Mouse (Mus musculus) intestine, embryonic 16.5 days (tissue): ENCODE results near the gene Pus7l. TPM values are rescaled to one million over a fixed set of nuclear protein-coding genes. Genes with fewer than 3 reads are reported as not detected.

ENCODE experiments used
- ATAC-seq: fragments of 200-750 bp; cut with Nextera tagmentation; 2 replicates; pipeline ENCODE4 v1.8.0; 2017; ENCODE audit warnings: moderate TSS enrichment, moderate library complexity
- H3K27ac ChIP-seq: fragments of 300-500 bp; sonication (generic); 2 replicates; pipeline ENCODE4 v1.5.1; 2014; ENCODE audit warnings: mild to moderate bottlenecking, low read length
- H3K27me3 ChIP-seq: fragments of 300-500 bp; sonication (generic); replicated peaks from 2 replicates; pipeline ENCODE4 v1.6.1; 2014; ENCODE audit warnings: low read length, control low read depth, mixed read lengths; ENCODE audit not compliant: control insufficient read depth, insufficient read depth
- H3K36me3 ChIP-seq: fragments of 300-500 bp; sonication (generic); 2 replicates; pipeline ENCODE4 v1.6.1; 2014; ENCODE audit warnings: low read length, control low read depth; ENCODE audit not compliant: control insufficient read depth, insufficient read depth
- H3K4me1 ChIP-seq: fragments of 300-500 bp; sonication (generic); 2 replicates; pipeline ENCODE4 v1.6.1; 2014; ENCODE audit warnings: low read length, control low read depth, mixed read lengths; ENCODE audit not compliant: control insufficient read depth, insufficient read depth
- H3K4me2 ChIP-seq: fragments of 300-500 bp; sonication (generic); 2 replicates; pipeline ENCODE4 v1.6.1; 2014; ENCODE audit warnings: low read depth, low read length, control low read depth
- H3K4me3 ChIP-seq: fragments of 300-500 bp; sonication (generic); 2 replicates; pipeline ENCODE4 v1.5.1; 2014; ENCODE audit warnings: mild to moderate bottlenecking, low read length
- H3K9ac ChIP-seq: fragments of 300-500 bp; sonication (generic); 2 replicates; pipeline ENCODE4 v1.6.1; 2014; ENCODE audit warnings: low read depth, low read length
- H3K9me3 ChIP-seq: fragments of 300-500 bp; sonication (generic); 2 replicates; pipeline ENCODE4 v1.6.1; 2016; ENCODE audit warnings: low read length, control low read depth; ENCODE audit not compliant: control insufficient read depth
- WGBS: fragments of 180-500 bp; shearing (Covaris S2); extraction: QIAGEN DNeasy Blood & Tissue Kit; methylation state at CpG from one replicate; pipeline ENCODE4 v1.1.7; 2014; 5-methylcytosine and 5-hydroxymethylcytosine counted together
- polyA plus RNA-seq: library from polyadenylated mRNA; unstranded; fragments of >200 nt; fragmentation: Nextera tagmentation; extraction: Ambion mirVana; gene quantifications from 2 replicates; pipeline ENCODE4 v1.2.1, GENCODE M21; 2015

The Pus7l gene
- polyA plus RNA-seq, 1 experiment from 2014 or later = 7.7 TPM

DNA sequence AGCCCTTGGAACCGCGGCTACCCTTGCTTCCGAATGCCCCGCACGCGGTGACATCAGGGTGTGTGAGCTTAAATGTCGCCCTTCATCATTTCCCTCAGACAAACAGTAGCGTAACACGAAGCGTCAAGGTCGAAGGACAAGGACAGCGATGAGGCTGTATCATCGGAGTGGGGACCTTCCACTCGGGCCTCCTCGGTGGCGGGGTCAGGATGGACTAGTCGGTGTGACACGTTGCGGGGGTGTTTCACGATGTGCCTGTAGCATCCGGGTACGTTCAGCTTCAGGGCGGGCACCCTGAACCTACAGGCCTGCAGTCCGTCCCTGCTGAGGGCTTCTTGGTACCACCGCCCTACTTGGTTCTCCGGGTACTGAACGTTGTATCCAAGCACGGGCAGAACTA is 20.1 kb downstream of the Pus7l start:
- no peaks in the 10 kb centered on the region for H3K9me3 ChIP-seq
- H3K9ac ChIP-seq = no peak overlapping the region
- no peak overlapping the region for H3K4me3 ChIP-seq
- WGBS = 88% methylated on average over 28 of the region's 28 CpGs
- no peak overlapping the region for H3K4me2 ChIP-seq
- H3K27ac ChIP-seq = no peak overlapping the region
- H3K27me3 ChIP-seq = no peaks in the 10 kb centered on the region
- H3K36me3 ChIP-seq = no peaks in the 10 kb centered on the region
- no peaks in the 10 kb centered on the region for H3K4me1 ChIP-seq
- ATAC-seq = no peak

DNA sequence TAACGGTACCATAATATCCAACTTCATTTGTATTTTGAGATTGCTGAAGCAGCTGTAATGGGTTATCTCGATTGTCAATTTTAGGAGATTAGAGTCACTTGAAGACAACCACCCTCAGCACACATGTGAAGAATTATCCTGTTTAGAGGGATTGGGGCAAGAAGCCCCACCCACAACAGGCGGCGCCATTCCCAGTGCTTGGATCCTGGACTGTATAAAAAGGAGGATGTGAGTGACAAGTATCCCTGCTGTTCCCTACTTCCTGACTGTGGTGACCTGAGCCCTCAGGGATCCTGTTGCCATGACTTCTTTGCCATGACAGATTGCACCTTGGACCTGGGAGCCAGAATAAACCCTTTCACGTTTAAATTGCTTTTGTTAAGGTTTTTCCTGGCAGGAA is 22.4 kb downstream of the Pus7l start:
- Histone ChIP-seq H3K4me3 (no peak overlapping the region), H3K4me2 (no peak overlapping the region), H3K4me1 (no peaks in the 10 kb centered on the region), H3K36me3 (no peaks in the 10 kb centered on the region), H3K9ac (no peak overlapping the region), H3K27ac (no peak overlapping the region), H3K9me3 (no peaks in the 10 kb centered on the region), H3K27me3 (no peaks in the 10 kb centered on the region)
- WGBS = 71% methylated on average over 5 of the region's 5 CpGs
- no peak for ATAC-seq

DNA sequence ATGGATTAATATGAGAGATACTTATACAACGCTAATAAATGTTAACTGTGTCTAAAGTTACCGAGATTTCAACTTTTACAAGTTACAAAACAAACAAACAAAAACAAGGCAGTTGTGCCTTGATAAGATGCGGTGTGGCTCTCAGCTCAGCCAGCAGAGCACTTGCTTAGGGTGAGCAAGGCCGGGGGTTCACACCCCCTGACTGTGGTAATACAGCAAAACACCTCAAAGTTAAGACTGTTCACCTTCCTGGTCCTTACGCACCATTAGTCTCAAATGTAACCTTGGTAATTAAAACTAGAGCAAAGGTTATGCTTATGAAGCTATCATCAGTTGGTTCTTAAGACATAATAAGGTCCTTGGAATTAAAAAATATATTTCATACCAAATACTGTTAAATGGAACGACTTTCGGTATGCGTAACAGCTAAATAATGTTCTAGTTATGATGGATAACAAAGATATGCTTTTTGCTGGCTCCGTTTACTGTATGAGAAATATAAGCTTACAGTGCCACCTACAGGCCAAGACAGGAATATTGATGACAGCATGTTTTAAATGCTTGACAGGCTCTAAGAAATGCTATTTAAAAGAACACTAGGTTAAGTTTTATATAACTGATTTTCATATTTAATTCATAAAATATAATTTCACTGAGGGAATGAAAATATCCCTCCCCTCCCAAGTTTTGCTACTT is 23.0 kb downstream of the Pus7l start:
- no peak overlapping the region for H3K9ac ChIP-seq
- 41% methylated on average over 9 of the region's 9 CpGs for WGBS
- 0 out of 2 replicates have a peak, but pooled peaks have one; percentile 50 for ATAC-seq
- H3K27ac ChIP-seq = no peak overlapping the region
- no peaks in the 10 kb centered on the region for H3K9me3 ChIP-seq
- H3K4me2 ChIP-seq = no peak overlapping the region
- no peak overlapping the region for H3K4me3 ChIP-seq
- no peaks in the 10 kb centered on the region for H3K27me3 ChIP-seq
- H3K36me3 ChIP-seq = no peaks in the 10 kb centered on the region
- H3K4me1 ChIP-seq = no peaks in the 10 kb centered on the region

DNA sequence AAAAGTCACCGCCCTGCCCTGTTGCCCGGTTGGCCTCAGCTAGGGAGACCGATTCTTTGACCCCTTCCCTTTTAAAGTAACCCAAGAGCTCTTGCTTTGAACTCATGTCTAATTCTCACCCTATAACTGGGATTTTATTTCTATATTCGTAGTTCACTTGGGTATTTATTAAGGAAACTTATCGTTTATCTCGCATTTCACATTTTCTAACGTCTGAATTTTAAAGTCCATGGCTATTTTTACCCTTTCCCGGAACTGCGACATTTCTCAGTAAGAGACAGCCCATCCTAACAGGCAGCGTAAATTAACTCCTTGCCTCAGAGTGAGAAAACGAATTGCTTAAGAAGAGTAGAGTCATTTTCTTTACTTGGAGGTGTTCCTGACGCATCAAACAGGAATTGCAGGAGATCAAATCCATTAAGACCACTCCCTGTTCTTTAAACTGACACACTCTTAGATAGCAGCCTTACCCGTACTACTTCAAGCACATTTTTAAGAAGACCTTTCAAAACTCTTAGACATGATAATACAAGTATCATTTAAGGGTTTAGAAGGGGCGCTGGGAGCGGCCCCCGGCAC is 25.3 kb downstream of the Pus7l start:
- no peaks in the 10 kb centered on the region for H3K9me3 ChIP-seq
- no peaks in the 10 kb centered on the region for H3K36me3 ChIP-seq
- no peaks in the 10 kb centered on the region for H3K27me3 ChIP-seq
- no peak overlapping the region for H3K4me2 ChIP-seq
- WGBS = 75% methylated on average over 16 of the region's 16 CpGs
- H3K9ac ChIP-seq = no peak overlapping the region
- no peak overlapping the region for H3K27ac ChIP-seq
- H3K4me1 ChIP-seq = no peaks in the 10 kb centered on the region
- H3K4me3 ChIP-seq = no peak overlapping the region
- ATAC-seq = no peak

DNA sequence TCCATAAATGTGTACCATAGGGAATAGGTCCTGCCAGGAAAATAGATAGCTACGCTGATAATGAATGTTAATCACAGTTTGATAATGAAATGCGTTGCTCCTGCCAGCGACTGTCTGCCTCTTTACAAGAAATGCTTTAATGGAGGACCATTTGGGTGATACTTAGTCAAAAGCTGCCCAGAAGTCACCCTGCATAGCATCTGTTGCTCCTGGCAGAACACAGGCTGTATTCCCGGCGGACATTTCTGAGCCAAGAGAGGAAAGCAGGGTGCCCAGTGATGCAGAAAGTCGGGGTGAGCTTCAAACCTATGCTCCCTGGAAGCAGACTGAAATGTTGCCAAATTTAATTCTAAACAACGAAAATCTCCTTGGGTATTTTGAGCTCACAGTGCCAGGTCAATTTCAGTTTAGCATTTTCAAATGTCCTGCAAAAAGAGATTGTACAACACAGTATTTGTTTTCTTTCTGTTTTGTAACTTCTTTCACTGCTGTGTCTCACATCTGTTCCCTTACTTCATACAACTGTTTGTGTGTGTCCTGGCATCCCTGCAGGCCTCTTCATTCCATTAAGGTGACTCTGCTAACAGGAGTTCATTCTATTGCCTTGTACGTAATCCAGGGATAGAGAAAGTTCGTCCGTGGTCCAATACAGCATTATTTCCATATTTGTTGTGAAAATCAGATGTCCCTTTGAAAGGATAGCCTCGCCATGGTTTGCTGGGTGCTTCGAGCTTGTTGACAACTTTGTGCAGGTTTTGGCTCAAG is 39.7 kb downstream of the Pus7l start:
- Histone ChIP-seq H3K4me2 (no peak overlapping the region), H3K27ac (no peak overlapping the region), H3K4me1 (no peaks in the 10 kb centered on the region), H3K27me3 (no peaks in the 10 kb centered on the region), H3K9me3 (no peaks in the 10 kb centered on the region), H3K4me3 (no peak overlapping the region), H3K9ac (no peak overlapping the region), H3K36me3 (no peaks in the 10 kb centered on the region)
- 71% methylated on average over 12 of the region's 12 CpGs for WGBS
- no peak for ATAC-seq

DNA sequence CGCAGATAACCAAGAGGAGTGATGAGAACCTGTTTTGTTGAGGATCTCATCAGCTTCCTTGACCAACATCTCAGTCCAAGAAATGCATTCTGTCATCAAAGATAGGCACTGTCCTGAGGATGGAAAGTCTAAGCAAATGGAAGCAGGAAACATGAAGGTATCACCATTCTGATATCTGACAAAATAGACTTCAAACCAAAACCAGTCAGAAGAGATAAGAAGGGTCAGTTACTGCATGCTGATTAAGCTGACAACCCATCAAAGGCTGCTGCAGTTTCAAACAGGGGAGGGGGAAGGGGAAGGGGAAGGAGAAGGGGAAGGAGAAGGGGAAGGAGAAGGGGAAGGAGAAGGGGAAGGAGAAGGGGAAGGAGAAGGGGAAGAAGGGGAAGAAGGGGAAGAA is 44.1 kb downstream of the Pus7l start:
- H3K4me3 ChIP-seq = no peak overlapping the region
- H3K27me3 ChIP-seq = no peaks in the 10 kb centered on the region
- no peaks in the 10 kb centered on the region for H3K9me3 ChIP-seq
- H3K36me3 ChIP-seq = no peaks in the 10 kb centered on the region
- no peak overlapping the region for H3K9ac ChIP-seq
- ATAC-seq = no peak
- no peaks in the 10 kb centered on the region for H3K4me1 ChIP-seq
- 76% methylated on average over 1 of the region's 1 CpGs for WGBS
- H3K27ac ChIP-seq = no peak overlapping the region
- H3K4me2 ChIP-seq = no peak overlapping the region

DNA sequence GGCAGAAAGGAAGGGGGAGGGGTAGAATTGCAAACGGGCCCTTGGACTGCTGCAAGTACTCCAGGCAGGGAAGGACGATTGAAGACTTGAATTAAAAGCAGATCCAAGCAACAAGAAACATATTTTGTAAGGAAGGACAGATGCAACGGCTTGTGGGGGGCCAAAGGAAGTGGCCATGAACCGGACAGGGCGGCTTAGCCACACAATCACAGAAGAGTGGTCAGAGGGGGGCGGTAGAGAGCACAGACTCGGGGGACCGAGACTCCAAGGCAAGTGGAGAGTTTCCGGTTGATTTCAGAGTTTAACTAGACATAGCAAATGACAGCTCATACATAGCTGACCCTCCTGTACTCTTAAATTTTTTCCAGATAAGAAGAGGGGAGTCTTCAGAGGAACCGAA is 47.4 kb downstream of the Pus7l start:
- 76% methylated on average over 10 of the region's 10 CpGs for WGBS
- Histone ChIP-seq H3K9ac (no peak overlapping the region), H3K4me3 (no peak overlapping the region), H3K36me3 (no peaks in the 10 kb centered on the region), H3K4me1 (no peaks in the 10 kb centered on the region), H3K4me2 (no peak overlapping the region), H3K27ac (no peak overlapping the region), H3K27me3 (no peaks in the 10 kb centered on the region), H3K9me3 (no peaks in the 10 kb centered on the region)
- no peak for ATAC-seq

DNA sequence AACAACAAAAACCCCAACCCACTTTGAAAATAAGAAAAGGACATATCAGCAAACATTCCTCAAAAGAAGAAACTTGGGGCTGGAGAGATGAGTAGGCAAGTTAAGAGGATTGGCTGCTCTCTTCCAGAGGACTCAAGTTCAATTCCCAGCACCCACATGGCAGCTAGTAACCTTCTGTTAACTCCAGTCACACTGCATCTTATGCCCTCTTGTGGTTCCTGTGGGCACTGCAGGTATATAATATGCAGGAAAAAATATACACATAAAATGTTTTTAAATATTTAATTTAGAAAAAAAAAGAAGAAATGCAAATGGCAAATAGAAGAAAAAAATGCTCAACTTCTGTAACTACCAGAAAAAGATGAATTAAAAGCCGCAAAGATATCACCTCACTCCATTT is 48.9 kb downstream of the Pus7l start:
- Histone ChIP-seq H3K9me3 (no peaks in the 10 kb centered on the region), H3K27me3 (no peaks in the 10 kb centered on the region), H3K27ac (no peak overlapping the region), H3K4me1 (no peaks in the 10 kb centered on the region), H3K4me3 (no peak overlapping the region), H3K9ac (no peak overlapping the region), H3K36me3 (no peaks in the 10 kb centered on the region), H3K4me2 (no peak overlapping the region)
- WGBS = 96% methylated on average over 1 of the region's 1 CpGs
- no peak for ATAC-seq

DNA sequence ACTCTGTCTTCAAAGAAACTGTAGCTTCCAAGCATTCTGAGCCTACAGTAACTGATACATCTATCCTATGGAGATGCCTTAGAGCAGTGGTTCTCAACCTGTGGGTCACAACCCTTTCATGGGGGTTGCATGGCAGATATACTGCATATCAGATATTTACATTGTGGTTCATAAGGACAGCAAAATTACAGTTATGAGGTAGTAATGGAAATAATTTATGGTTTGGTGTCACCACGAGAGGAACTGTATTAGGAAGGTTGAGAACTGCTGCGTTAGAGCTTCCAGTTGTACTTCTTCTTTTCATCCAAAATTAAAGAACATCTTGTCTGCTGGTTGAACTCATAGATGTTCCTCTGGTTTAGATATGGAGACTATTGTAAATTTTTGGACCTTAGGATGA is 53.9 kb downstream of the Pus7l start:
- 81% methylated on average over 2 of the region's 2 CpGs for WGBS
- Histone ChIP-seq H3K9ac (no peak overlapping the region), H3K9me3 (no peaks in the 10 kb centered on the region), H3K4me1 (no peaks in the 10 kb centered on the region), H3K4me2 (no peak overlapping the region), H3K27ac (no peak overlapping the region), H3K4me3 (no peak overlapping the region), H3K36me3 (no peaks in the 10 kb centered on the region), H3K27me3 (no peaks in the 10 kb centered on the region)
- no peak for ATAC-seq
